Mouse (Mus musculus) brain, embryonic 14.5 days (tissue): ENCODE data around the gene Mymk.

Experiments
- CTCF ChIP-seq: fragments of 200-500 bp; IDR thresholded peaks from 2 replicates; pipeline ENCODE4 v1.5.1; 2012; ENCODE audit warnings: inconsistent platforms, mild to moderate bottlenecking, moderate library complexity, borderline replicate concordance; ENCODE audit not compliant: insufficient read depth, insufficient read length; ENCODE audit errors: extremely low read depth
- POLR2A ChIP-seq: fragments of 200-500 bp; IDR thresholded peaks from 2 replicates; pipeline ENCODE4 v1.6.1; 2012; ENCODE audit warnings: mild to moderate bottlenecking, inconsistent platforms, borderline replicate concordance; ENCODE audit not compliant: poor library complexity, insufficient read depth, insufficient read length, severe bottlenecking; ENCODE audit errors: extremely low read depth

GRCm38 (mm10) chr2:27083761-27084475 lies 11.9 kb upstream of the Mymk start:
- no peak for TF ChIP-seq POLR2A
- no peak for TF ChIP-seq CTCF
